Mouse (Mus musculus): ENCODE measurements at regions not wholly inside any gene's neighbourhood (a gene's known extent, or its start where the extent isn't known, plus 50 kb on each side); places are given as distances from the start of the nearest gene placed in this dataset.

DNA sequence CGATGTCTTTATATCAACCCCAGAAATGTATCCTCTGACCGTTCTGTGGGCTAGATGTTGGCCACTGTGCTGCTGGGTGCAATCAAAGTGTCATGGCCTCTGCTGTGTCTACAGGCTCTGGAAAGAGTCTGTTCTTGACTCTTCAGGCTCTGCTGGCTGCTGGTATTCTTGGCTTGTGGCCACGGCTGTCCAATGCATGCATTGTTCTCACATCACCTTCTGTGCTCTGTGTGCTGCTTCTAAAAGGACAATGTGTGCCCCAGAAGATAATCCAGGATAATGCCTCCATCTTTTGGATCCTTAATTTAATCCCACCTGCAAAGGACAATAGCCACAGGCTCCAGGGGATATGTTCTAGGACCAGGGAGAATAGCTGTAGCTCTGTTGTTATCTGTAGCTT is 77.5 kb upstream of the Dapl1 start:
- DNase-seq: peak; percentile 31

DNA sequence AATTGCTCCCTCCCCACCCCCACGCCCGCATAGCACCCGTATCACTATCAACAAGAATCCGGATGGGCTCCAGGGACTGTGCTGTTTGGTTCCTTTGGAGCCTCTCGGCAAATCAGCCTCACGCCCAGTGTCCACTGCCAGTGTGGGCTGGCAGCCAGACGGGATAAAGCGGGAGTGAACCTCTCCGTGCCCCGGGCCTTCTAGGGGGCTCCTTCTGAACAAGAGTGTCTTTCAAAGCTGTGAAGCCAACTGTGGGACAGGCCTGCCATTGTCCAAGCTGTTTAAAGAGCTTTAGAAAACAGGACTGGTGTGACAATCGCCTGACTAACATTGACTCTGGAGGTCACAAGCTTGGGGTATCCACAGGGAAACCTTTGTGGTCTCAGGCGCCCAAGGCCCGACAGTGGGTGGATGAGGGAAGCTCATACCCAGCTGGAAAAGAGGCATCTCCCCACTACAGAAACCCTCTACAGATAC is 76.9 kb upstream of the Dapl1 start:
- peak; percentile 37 for DNase-seq

DNA sequence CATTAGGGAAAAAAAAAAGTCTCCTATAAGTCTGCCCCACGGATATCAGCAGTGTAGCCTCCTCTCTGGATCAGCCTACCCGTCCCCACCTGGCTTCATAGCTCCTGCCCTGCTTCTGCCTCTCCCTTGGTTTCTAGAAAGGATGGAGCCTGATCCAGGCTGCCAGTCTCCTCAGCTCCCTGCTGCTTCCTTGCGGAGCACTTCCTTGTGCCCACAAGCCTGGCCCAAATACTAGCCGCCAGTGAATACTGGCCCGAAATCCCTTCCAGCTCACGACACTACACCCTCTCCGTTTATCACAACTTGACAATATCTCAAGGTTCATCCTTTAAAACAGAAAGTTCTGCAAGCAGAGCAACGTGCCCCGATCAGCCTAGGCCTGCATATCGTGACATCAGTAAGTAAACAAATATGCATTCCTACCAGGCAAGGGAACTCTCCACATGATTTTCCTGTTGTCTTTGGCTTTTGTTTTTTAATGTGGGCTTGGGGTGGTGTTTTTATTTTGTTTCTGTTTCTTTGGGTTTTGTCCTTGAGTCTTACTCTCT is 76.3 kb upstream of the Dapl1 start:
- no peak for DNase-seq

GRCm38 (mm10) chr2:59414612-59415011 is 69.8 kb upstream of the Dapl1 start:
- DNase-seq: no peak

DNA sequence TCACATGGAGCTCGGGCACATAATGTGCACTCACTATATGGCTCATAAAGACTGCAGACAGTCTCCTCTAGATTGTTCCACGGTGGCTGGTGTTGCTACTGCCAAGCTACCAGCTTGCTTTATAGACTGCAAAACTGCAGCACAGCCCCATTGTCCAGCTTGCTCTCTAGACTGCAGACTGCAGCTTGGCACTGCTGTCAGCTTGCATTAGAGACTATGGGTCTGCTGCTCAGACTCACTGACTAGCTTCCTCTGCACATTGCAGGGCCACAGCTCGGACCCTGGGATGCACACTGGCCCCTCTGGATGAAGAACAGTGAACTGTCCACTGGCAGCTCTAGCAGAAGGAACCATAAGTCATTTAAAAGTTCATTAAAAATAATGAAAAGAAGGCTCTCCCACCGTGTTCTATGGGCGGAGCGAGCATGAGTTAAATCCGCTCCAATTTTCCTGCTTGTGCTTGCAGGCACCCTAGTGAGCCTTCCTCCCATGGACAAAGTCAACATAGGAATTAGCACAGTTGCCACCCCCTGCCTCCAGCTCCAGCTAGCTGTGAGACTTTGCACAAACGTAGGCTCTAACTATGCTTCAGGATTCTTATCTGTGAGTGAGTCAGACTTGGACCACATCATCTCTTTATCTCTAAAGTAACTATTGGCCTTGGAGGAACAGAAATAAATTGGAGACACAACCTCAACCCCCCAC is 67.8 kb upstream of the Dapl1 start:
- DNase-seq: no peak

- no peak for DNase-seq
Observed at GRCm38 (mm10) chr2:59417384-59417955, 67.0 kb upstream of the Dapl1 start.

GRCm38 (mm10) chr2:59420496-59420895 is 64.0 kb upstream of the Dapl1 start:
- no peak for DNase-seq

DNA sequence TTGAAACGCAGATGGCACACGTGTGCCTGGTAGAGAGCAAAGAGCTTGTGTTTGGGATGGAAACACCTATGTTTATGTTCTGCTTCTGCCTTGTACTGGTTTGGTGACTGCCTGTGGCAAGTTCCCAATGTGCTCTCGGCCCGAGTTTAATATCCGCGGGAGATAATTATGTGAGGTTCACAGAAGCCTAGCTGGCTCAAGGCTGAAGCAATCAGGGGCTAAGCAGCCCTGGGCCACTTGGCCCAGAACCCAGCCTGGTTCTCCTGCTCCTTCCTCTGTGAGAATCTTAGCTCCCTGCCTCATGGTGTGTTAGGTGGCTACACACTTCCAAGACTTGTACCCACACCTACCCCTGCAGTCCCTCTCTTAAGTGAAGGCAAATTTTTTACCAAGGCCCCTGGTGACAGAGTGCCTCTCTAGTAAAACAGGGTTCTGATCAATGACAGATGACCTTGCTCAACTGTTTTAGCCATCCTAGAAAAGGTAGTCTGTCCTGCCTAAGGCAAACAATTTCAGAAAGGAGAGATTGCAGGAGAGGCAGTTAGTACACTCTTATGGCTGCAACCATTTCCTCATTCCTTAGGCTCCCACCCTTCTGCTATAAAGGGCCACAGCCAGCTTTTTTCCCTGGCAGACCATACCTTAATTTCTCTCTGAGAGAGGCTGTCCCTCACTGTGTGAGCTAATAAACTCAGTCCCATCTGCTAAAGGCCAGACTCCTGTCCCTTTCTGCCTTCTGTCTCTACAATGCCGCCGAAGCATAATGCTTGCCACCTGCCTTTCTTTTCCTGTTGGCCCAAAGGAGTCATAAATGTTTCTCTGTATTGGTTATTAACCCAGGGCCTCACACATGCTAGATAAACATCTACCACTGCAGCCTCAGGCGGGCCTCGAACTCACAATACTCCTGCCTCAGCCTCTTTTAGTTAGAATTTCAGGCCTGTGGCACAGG is 61.9 kb upstream of the Dapl1 start:
- no peak for DNase-seq

GRCm38 (mm10) chr2:59424205-59424604 is 60.2 kb upstream of the Dapl1 start:
- no peak for DNase-seq

- peak; percentile 54 for DNase-seq
Observed at GRCm38 (mm10) chr2:59424729-59425128, 59.7 kb upstream of the Dapl1 start.

GRCm38 (mm10) chr2:59425876-59426275 is 58.6 kb upstream of the Dapl1 start:
- no peak for DNase-seq

DNA sequence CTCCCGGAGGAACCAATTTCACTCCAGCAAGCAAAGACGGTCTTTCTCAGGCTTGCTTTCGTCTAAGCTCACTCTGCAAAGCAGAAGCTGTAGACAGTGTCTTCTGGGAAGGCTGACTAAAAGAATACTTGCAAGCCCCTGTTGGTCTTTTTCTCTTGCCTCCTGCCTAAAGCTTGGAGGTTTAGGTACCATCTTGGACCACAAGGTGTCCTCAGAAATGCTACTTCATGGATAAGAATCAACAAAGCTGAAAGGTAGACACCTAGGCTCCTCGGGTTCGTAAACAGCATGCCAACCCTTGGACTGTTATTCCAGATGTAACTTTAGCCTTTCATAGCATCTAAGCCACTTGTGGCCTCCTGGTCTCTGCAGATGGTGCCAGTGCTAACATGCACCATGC is 53.0 kb upstream of the Dapl1 start:
- DNase-seq: no peak

DNA sequence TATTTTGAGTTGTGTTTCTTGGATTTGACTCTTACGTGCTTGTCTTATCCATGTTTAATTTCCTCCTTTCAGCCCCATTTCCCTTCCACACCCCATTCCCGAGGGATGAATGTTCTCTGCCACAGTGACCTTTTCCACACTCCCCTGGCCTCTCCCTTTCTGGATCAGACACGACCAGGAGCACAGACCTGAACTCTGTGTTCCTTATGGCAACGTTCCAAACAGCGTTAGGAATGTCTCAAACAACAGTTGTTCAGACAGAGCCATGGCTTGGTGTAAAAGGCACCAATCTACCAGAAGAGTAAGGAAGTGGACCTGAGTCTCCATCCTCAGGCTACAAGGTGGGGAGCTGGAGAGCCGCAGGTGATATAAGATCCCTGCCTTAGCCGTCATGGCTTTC is 52.6 kb upstream of the Dapl1 start:
- DNase-seq: peak; percentile 58
